Mouse (Mus musculus): ENCODE results near the gene Vmn1r50.
"Not testable (repeated sequence)": the region's sequence is repeated elsewhere in the genome, so short reads cannot be mapped to it uniquely, and the experiment has no call there.

The Vmn1r50 gene

GRCm38 (mm10) chr6:90101130-90101529 lies at the start of gene Vmn1r50:
Gene Vmn1r50 (plus strand): TSS chr6:90101430.
- in situ Hi-C loops (cut with MboI; ENCODE audit: low pct_unique_long_range_greater_than_20kb in 1 of 2, low sequenced_read_pairs in 2 of 2, unreplicated experiment in 1 of 2) = no loop called here

GRCm38 (mm10) chr6:90078406-90078805 lies 22.8 kb upstream of the Vmn1r50 start, which contains the start of gene Vmn1r49:
Gene Vmn1r49 (minus strand): TSS chr6:90078506.
- in situ Hi-C loops (cut with MboI; ENCODE audit: low pct_unique_long_range_greater_than_20kb in 1 of 2, low sequenced_read_pairs in 2 of 2, unreplicated experiment in 1 of 2) = no loop called here

GRCm38 (mm10) chr6:90100566-90100965 lies 664 bp upstream of the Vmn1r50 start:
- in situ Hi-C loops (cut with MboI; ENCODE audit: low pct_unique_long_range_greater_than_20kb in 1 of 2, low sequenced_read_pairs in 2 of 2, unreplicated experiment in 1 of 2) = no loop called here

GRCm38 (mm10) chr6:90122296-90122695 lies 21.1 kb downstream of the Vmn1r50 start, which contains the start of gene Vmn1r51:
Gene Vmn1r51 (plus strand): TSS chr6:90122596.
- in situ Hi-C loops (cut with MboI; ENCODE audit: low pct_unique_long_range_greater_than_20kb in 1 of 2, low sequenced_read_pairs in 2 of 2, unreplicated experiment in 1 of 2) = not testable (repeated sequence)

All from mouse embryonic stem cell (cell line).